ENCODE assay signal across 8 mouse cellular contexts in genomic region chr14:122182220-122182619, GRCm38 (mm10). TPM values are rescaled to one million over a fixed set of nuclear protein-coding genes. Genes with fewer than 3 reads are reported as not detected.
DNase-seq lines count a peak whose midpoint lies in the region; ATAC-seq and TF ChIP-seq lines count a peak whose summit lies in the region.

No protein-coding gene starts in this region.

- peak overlapping the region in 1 of 2 experiments; percentile 57; a peak in 3 of 4 replicates for H3K4me3 ChIP-seq in heart, embryonic 14.5 days (ENCODE audit: control insufficient read depth in 1 of 2, insufficient read depth in 1 of 2, low read depth in 1 of 2, low read length in 2 of 2)
- peak overlapping the region; percentile 79 to 83 for H3K4me3 ChIP-seq in MEL (ENCODE audit: control insufficient read depth in 1 of 2, insufficient read depth in 1 of 2, low read depth in 2 of 2, low read length in 2 of 2)
- peak overlapping the region; percentile 63 for H3K4me3 ChIP-seq in hindbrain, embryonic 13.5 days
- H3K4me3 ChIP-seq in cerebellum, adult 2 months (replicated peaks; ENCODE audit: insufficient read depth, low read depth, low read length) = no peak overlapping the region

- TF ChIP-seq EP300 in MEL (IDR thresholded peaks at IDR 0.05; ENCODE audit: low read depth in 1 of 2, low read length in 2 of 2) = peak; percentile 54 to 55

- H3K9me3 ChIP-seq in heart, embryonic 14.5 days (ENCODE audit: control insufficient read depth, low read length) = no peaks in the 10 kb centered on the region
- H3K9me3 ChIP-seq in MEL (replicated peaks; ENCODE audit: insufficient read depth, low read length) = no peaks in the 10 kb centered on the region
- H3K9me3 ChIP-seq in hindbrain, embryonic 13.5 days = no peaks in the 10 kb centered on the region

- H3K27ac ChIP-seq in heart, embryonic 14.5 days (replicated peaks in 1 of 2; ENCODE audit: control insufficient read depth in 1 of 2, insufficient read depth in 1 of 2, low read depth in 2 of 2, low read length in 2 of 2) = no peak overlapping the region
- H3K27ac ChIP-seq in MEL (ENCODE audit: control insufficient read depth, low read depth, low read length) = peak overlapping the region; percentile 74
- no peak overlapping the region for H3K27ac ChIP-seq in hindbrain, embryonic 13.5 days
- H3K27ac ChIP-seq in cerebellum, adult 2 months (ENCODE audit: insufficient read depth, low read length) = no peak overlapping the region

- H3K36me3 ChIP-seq in heart, embryonic 14.5 days (ENCODE audit: control insufficient read depth, insufficient read depth, low read length) = no peaks in the 10 kb centered on the region
- peaks cover 0 to 28% of the 10 kb centered on the region in 2 experiments; a peak in 2 of 4 replicates for H3K36me3 ChIP-seq in MEL (ENCODE audit: control insufficient read depth in 1 of 2, insufficient read depth in 2 of 2, low read length in 2 of 2)
- no peaks in the 10 kb centered on the region for H3K36me3 ChIP-seq in hindbrain, embryonic 13.5 days

- no peak for TF ChIP-seq POLR2A in MEL (IDR thresholded peaks at IDR 0.05; ENCODE audit: control insufficient read depth in 1 of 2, insufficient read depth in 1 of 2, low read depth in 1 of 2, low read length in 2 of 2, poor library complexity in 1 of 2)
- no peak for TF ChIP-seq POLR2A in cerebellum, adult 2 months (IDR thresholded peaks at IDR 0.05; ENCODE audit: borderline replicate concordance, insufficient read depth, low read length)

- DNase-seq in heart, adult 11 months = no peak
- peak; percentile 79 for DNase-seq in MEL (ENCODE audit: low read depth, low spot score)
- no peak for DNase-seq in ovary, postnatal 10 days (ENCODE audit: low spot score)
- no peak for DNase-seq in cerebellum, adult 2 months
- DNase-seq in left cerebral cortex, postnatal 4 days = no peak

- intact Hi-C loops in left cerebral cortex, postnatal 4 days (cut with DNase I) = no loop called here

- 82% methylated on average over 6 of the region's 6 CpGs for WGBS in heart, embryonic 14.5 days
- 84% methylated on average over 6 of the region's 6 CpGs for WGBS in hindbrain, embryonic 13.5 days
- 84% methylated on average over 6 of the region's 6 CpGs for WGBS in cerebellum, adult 2 months

- peaks cover 3% of the 10 kb centered on the region for H3K79me2 ChIP-seq in MEL (ENCODE audit: control insufficient read depth, insufficient read depth, low read length, poor library complexity)

- no peak for TF ChIP-seq CTCF in MEL (IDR thresholded peaks at IDR 0.05 in 2 of 3, conservative IDR thresholded peaks at IDR 0.05 in 1 of 3; ENCODE audit: control insufficient read depth in 1 of 3, insufficient read depth in 1 of 3, low read depth in 2 of 3, low read length in 3 of 3, poor library complexity in 1 of 3, severe bottlenecking in 1 of 3)
- TF ChIP-seq CTCF in cerebellum, adult 2 months (IDR thresholded peaks at IDR 0.05; ENCODE audit: borderline replicate concordance, insufficient read depth, low read depth, low read length) = no peak

- TF ChIP-seq RAD21 in MEL (IDR thresholded peaks at IDR 0.05; ENCODE audit: low read depth, low read length) = no peak

- peaks cover 6 to 9% of the 10 kb centered on the region in 2 experiments; a peak in 2 of 4 replicates for H3K4me1 ChIP-seq in heart, embryonic 14.5 days (ENCODE audit: control insufficient read depth in 2 of 2, insufficient read depth in 2 of 2, low read length in 2 of 2)
- H3K4me1 ChIP-seq in MEL (ENCODE audit: control insufficient read depth in 1 of 2, insufficient read depth in 2 of 2, low read length in 2 of 2) = peaks cover 9 to 28% of the 10 kb centered on the region in 2 experiments
- H3K4me1 ChIP-seq in hindbrain, embryonic 13.5 days (replicated peaks) = peaks cover 3% of the 10 kb centered on the region
- no peaks in the 10 kb centered on the region; the same call in 1 of the 2 replicates for H3K4me1 ChIP-seq in cerebellum, adult 2 months (ENCODE audit: control insufficient read depth, insufficient read depth, low read length)

- H3K9ac ChIP-seq in heart, embryonic 14.5 days (ENCODE audit: low read length) = peak overlapping the region; percentile 72
- peak overlapping the region; percentile 83 for H3K9ac ChIP-seq in MEL (ENCODE audit: control insufficient read depth, low read depth, low read length, poor library complexity, severe bottlenecking)
- no peak overlapping the region for H3K9ac ChIP-seq in hindbrain, embryonic 13.5 days

- H3K27me3 ChIP-seq in heart, embryonic 14.5 days (ENCODE audit: control insufficient read depth, insufficient read depth, low read length) = no peaks in the 10 kb centered on the region
- H3K27me3 ChIP-seq in MEL (ENCODE audit: control insufficient read depth in 1 of 2, insufficient read depth in 2 of 2, low read length in 2 of 2) = no peaks in the 10 kb centered on the region
- H3K27me3 ChIP-seq in hindbrain, embryonic 13.5 days = 0 out of 2 replicates have a peak, but pooled peaks cover 5% of the 10 kb centered on the region
- H3K27me3 ChIP-seq in cerebellum, adult 2 months (ENCODE audit: control insufficient read depth, insufficient read depth, low read length) = no peaks in the 10 kb centered on the region

- peak overlapping the region; percentile 86 for H3K4me2 ChIP-seq in heart, embryonic 14.5 days (ENCODE audit: low read length)
- peak overlapping the region; percentile 66 for H3K4me2 ChIP-seq in hindbrain, embryonic 13.5 days

- no peak for ATAC-seq in heart, embryonic 14.5 days (ENCODE audit: insufficient number of reproducible peaks, insufficient read depth, low FRiP score, low read depth)
- no peak for ATAC-seq in hindbrain, embryonic 13.5 days (ENCODE audit: low FRiP score)
- ATAC-seq in megakaryocyte-erythroid progenitor cell, adult 5-6 weeks (replicated peaks; ENCODE audit: low FRiP score, low TSS enrichment, poor library complexity, severe bottlenecking) = peak; percentile 17

TF ChIP-seq in MEL, 35 proteins besides CTCF, POLR2A, EP300 and RAD21:
- TF ChIP-seq GATA1 (IDR thresholded peaks at IDR 0.05; ENCODE audit: low read depth, low read length) (0 out of 2 replicates have a peak, but pooled peaks have one; percentile 18), CHD2 (IDR thresholded peaks at IDR 0.05; ENCODE audit: low read length) (no peak), JUND (IDR thresholded peaks at IDR 0.05; ENCODE audit: low read depth, low read length) (no peak), MYC (IDR thresholded peaks at IDR 0.05; ENCODE audit: low read depth, low read length) (peak; percentile 89), TBP (IDR thresholded peaks at IDR 0.05; ENCODE audit: low read depth, low read length) (0 out of 2 replicates have a peak, but pooled peaks have one; percentile 34), MYB (IDR thresholded peaks at IDR 0.05; ENCODE audit: low read depth, low read length) (no peak), MXI1 (IDR thresholded peaks at IDR 0.05; ENCODE audit: low read depth, low read length) (peak; percentile 94), TCF12 (IDR thresholded peaks at IDR 0.05; ENCODE audit: low read depth, low read length) (peak; percentile 42; the same call in 1 of the 2 replicates), ETS1 (IDR thresholded peaks at IDR 0.05; ENCODE audit: low read depth, low read length) (peak; percentile 55; the same call in 1 of the 2 replicates), USF1 (IDR thresholded peaks at IDR 0.05; ENCODE audit: low read depth, low read length) (peak; percentile 49; the same call in 1 of the 2 replicates), MAFK (IDR thresholded peaks at IDR 0.05; ENCODE audit: borderline replicate concordance, low read depth, low read length) (no peak), MAX (IDR thresholded peaks at IDR 0.05; ENCODE audit: low read length) (peak; percentile 92), POLR2AphosphoS5 (IDR thresholded peaks at IDR 0.05; ENCODE audit: borderline replicate concordance, low read depth, low read length) (no peak), ZNF384 (IDR thresholded peaks at IDR 0.05; ENCODE audit: low read depth, low read length) (no peak), BHLHE40 (IDR thresholded peaks at IDR 0.05; ENCODE audit: borderline replicate concordance, low read depth, low read length) (peak; percentile 89), TAL1 (IDR thresholded peaks at IDR 0.05; ENCODE audit: low read length) (peak; percentile 68), SIN3A (IDR thresholded peaks at IDR 0.05; ENCODE audit: low read length) (peak; percentile 86), GABPA (IDR thresholded peaks at IDR 0.05; ENCODE audit: low read depth, low read length) (no peak)

RNA-seq across cellular contexts. Expression of gene Clybl, which starts 0.7 kb away (rescaled TPM):
- 94.9 and 100 TPM in 2 replicates for polyA plus RNA-seq in heart, embryonic 14.5 days (2014; fragmentation: Nextera tagmentation; extraction: Ambion mirVana)
- 13.4 and 14.4 TPM in 2 replicates for total RNA-seq in MEL (2012; rRNA removed)
- polyA plus RNA-seq in MEL (2012; ENCODE audit: insufficient read depth in 1 of 2, insufficient read length in 2 of 2, low read depth in 1 of 2, low replicate concordance in 2 of 2, missing spikeins in 1 of 2) = 10 to 100 TPM in 1 of 2 experiments, not detected in 1; 36.6 TPM
- polyA plus RNA-seq in hindbrain, embryonic 13.5 days (2015; fragmentation: Nextera tagmentation; extraction: Ambion mirVana) = 12.1 and 12.7 TPM in 2 replicates
- 56.6 and 71.1 TPM in 2 replicates for total RNA-seq in megakaryocyte-erythroid progenitor cell, adult 5-6 weeks (2014; fragmentation: Nextera tagmentation)
- total RNA-seq in megakaryocyte-erythroid progenitor cell, adult 5-6 weeks (2017) = 27.4 and 47.9 TPM in 2 replicates
- 38.1 and 40.6 TPM in 2 replicates for polyA plus RNA-seq in cerebellum, adult 2 months (2012; rRNA removed)
- total RNA-seq in left cerebral cortex, postnatal 4 days (2021) = 1 to 10 TPM; 6.5 to 8.5 TPM
